Mouse (Mus musculus) kidney, embryonic 16.5 days (tissue): Measurements from ENCODE around the gene Bbx. TPM values are rescaled to one million over a fixed set of nuclear protein-coding genes. Genes with fewer than 3 reads are reported as not detected.

ENCODE experiments used
- ATAC-seq: fragments of 200-750 bp; cut with Nextera tagmentation; 2 replicates; pipeline ENCODE4 v1.8.0; 2017; ENCODE audit warnings: moderate TSS enrichment; ENCODE audit not compliant: low FRiP score, low TSS enrichment
- H3K27ac ChIP-seq: fragments of 300-500 bp; sonication (generic); 2 replicates; pipeline ENCODE4 v1.5.1; 2014; ENCODE audit warnings: low read length
- H3K27me3 ChIP-seq: fragments of 300-500 bp; sonication (generic); 2 replicates; pipeline ENCODE4 v1.6.1; 2014; ENCODE audit warnings: low read length, control low read depth, mixed read lengths; ENCODE audit not compliant: insufficient read depth
- H3K36me3 ChIP-seq: fragments of 300-500 bp; sonication (generic); 2 replicates; pipeline ENCODE4 v1.6.1; 2014; ENCODE audit warnings: low read length, control low read depth, mixed read lengths; ENCODE audit not compliant: insufficient read depth
- H3K4me1 ChIP-seq: fragments of 300-500 bp; sonication (generic); 2 replicates; pipeline ENCODE4 v1.6.1; 2014; ENCODE audit warnings: low read length, control low read depth, mixed read lengths; ENCODE audit not compliant: insufficient read depth
- H3K4me2 ChIP-seq: fragments of 300-500 bp; sonication (generic); replicated peaks from 2 replicates; pipeline ENCODE4 v1.6.1; 2014; ENCODE audit warnings: low read depth, low read length
- H3K4me3 ChIP-seq: fragments of 300-500 bp; sonication (generic); 2 replicates; pipeline ENCODE4 v1.5.1; 2014; ENCODE audit warnings: mild to moderate bottlenecking, low read length
- H3K9ac ChIP-seq: fragments of 300-500 bp; sonication (generic); replicated peaks from 2 replicates; pipeline ENCODE4 v1.6.1; 2014; ENCODE audit warnings: low read length
- H3K9me3 ChIP-seq: fragments of 300-500 bp; sonication (generic); 2 replicates; pipeline ENCODE4 v1.6.1; 2016; ENCODE audit warnings: low read length, control low read depth
- WGBS: fragments of 180-500 bp; shearing (Covaris S2); extraction: QIAGEN DNeasy Blood & Tissue Kit; methylation state at CpG from one replicate; pipeline ENCODE4 v1.1.7; 2014; 5-methylcytosine and 5-hydroxymethylcytosine counted together
- polyA plus RNA-seq: library from polyadenylated mRNA; unstranded; fragments of >200 nt; fragmentation: Nextera tagmentation; extraction: Ambion mirVana; gene quantifications from 2 replicates; pipeline ENCODE4 v1.2.1, GENCODE M21; 2015

The Bbx gene
- polyA plus RNA-seq, 1 experiment from 2014 or later = 58.6 TPM

- peaks cover 15% of the 10 kb centered on the region for H3K36me3 ChIP-seq
- WGBS = 85% methylated on average over 1 of the region's 1 CpGs
Measured at GRCm38 (mm10) chr16:50192626-50193025, 239.6 kb downstream of the Bbx start.

GRCm38 (mm10) chr16:50189108-50189507 lies 243.1 kb downstream of the Bbx start:
- Histone ChIP-seq H3K9ac (no peak overlapping the region), H3K4me1 (peaks cover 13% of the 10 kb centered on the region), H3K36me3 (peaks cover 5% of the 10 kb centered on the region), H3K27ac (no peak overlapping the region), H3K9me3 (no peaks in the 10 kb centered on the region), H3K27me3 (no peaks in the 10 kb centered on the region), H3K4me3 (no peak overlapping the region), H3K4me2 (no peak overlapping the region)
- WGBS = 39% methylated on average over 6 of the region's 6 CpGs
- ATAC-seq = no peak

More at GRCm38 (mm10) chr16:50192626-50193025, 239.6 kb downstream of the Bbx start:
- Histone ChIP-seq H3K27ac (no peak overlapping the region), H3K9ac (no peak overlapping the region), H3K4me2 (no peak overlapping the region), H3K27me3 (no peaks in the 10 kb centered on the region), H3K4me1 (no peaks in the 10 kb centered on the region), H3K4me3 (no peak overlapping the region), H3K9me3 (no peaks in the 10 kb centered on the region)
- ATAC-seq = no peak

- Histone ChIP-seq H3K4me1 (peaks cover 13% of the 10 kb centered on the region), H3K9me3 (no peaks in the 10 kb centered on the region), H3K27me3 (no peaks in the 10 kb centered on the region), H3K4me2 (no peak overlapping the region), H3K9ac (no peak overlapping the region), H3K4me3 (no peak overlapping the region), H3K36me3 (no peaks in the 10 kb centered on the region), H3K27ac (no peak overlapping the region)
- no peak for ATAC-seq
- 73% methylated on average over 6 of the region's 6 CpGs for WGBS
Measured at GRCm38 (mm10) chr16:50186604-50187003, 245.6 kb downstream of the Bbx start.

- WGBS = 9% methylated on average over 5 of the region's 5 CpGs
Measured at GRCm38 (mm10) chr16:50185041-50185440, 247.1 kb downstream of the Bbx start.

GRCm38 (mm10) chr16:50182988-50183387 lies 249.2 kb downstream of the Bbx start:
- Histone ChIP-seq H3K27me3 (no peaks in the 10 kb centered on the region), H3K36me3 (no peaks in the 10 kb centered on the region)

More at GRCm38 (mm10) chr16:50185041-50185440, 247.1 kb downstream of the Bbx start:
- no peaks in the 10 kb centered on the region for H3K27me3 ChIP-seq
- no peak overlapping the region for H3K4me3 ChIP-seq
- H3K4me2 ChIP-seq = no peak overlapping the region
- peaks cover 13% of the 10 kb centered on the region for H3K4me1 ChIP-seq
- H3K27ac ChIP-seq = no peak overlapping the region
- no peaks in the 10 kb centered on the region for H3K36me3 ChIP-seq
- peak; percentile 90 for ATAC-seq
- no peaks in the 10 kb centered on the region for H3K9me3 ChIP-seq
- no peak overlapping the region for H3K9ac ChIP-seq

GRCm38 (mm10) chr16:50182561-50182960 lies 249.6 kb downstream of the Bbx start:
- H3K4me2 ChIP-seq = no peak overlapping the region
- no peaks in the 10 kb centered on the region for H3K9me3 ChIP-seq
- H3K4me1 ChIP-seq = peaks cover 13% of the 10 kb centered on the region
- no peak for ATAC-seq
- no peak overlapping the region for H3K27ac ChIP-seq
- H3K9ac ChIP-seq = no peak overlapping the region
- WGBS = 87% methylated on average over 10 of the region's 10 CpGs
- H3K27me3 ChIP-seq = no peaks in the 10 kb centered on the region
- H3K4me3 ChIP-seq = no peak overlapping the region
- H3K36me3 ChIP-seq = no peaks in the 10 kb centered on the region

More at GRCm38 (mm10) chr16:50182988-50183387, 249.2 kb downstream of the Bbx start:
- no peak overlapping the region for H3K4me2 ChIP-seq
- H3K4me1 ChIP-seq = peaks cover 13% of the 10 kb centered on the region
- no peak overlapping the region for H3K4me3 ChIP-seq
- H3K9me3 ChIP-seq = no peaks in the 10 kb centered on the region
- no peak for ATAC-seq
- H3K9ac ChIP-seq = no peak overlapping the region
- no peak overlapping the region for H3K27ac ChIP-seq
- 79% methylated on average over 8 of the region's 8 CpGs for WGBS

- Histone ChIP-seq H3K36me3 (no peaks in the 10 kb centered on the region), H3K4me1 (no peaks in the 10 kb centered on the region), H3K27ac (no peak overlapping the region), H3K9ac (no peak overlapping the region), H3K9me3 (no peaks in the 10 kb centered on the region), H3K27me3 (no peaks in the 10 kb centered on the region), H3K4me3 (no peak overlapping the region), H3K4me2 (no peak overlapping the region)
- no peak for ATAC-seq
- 63% methylated on average over 7 of the region's 7 CpGs for WGBS
Measured at GRCm38 (mm10) chr16:50172760-50173159, 259.4 kb downstream of the Bbx start.

GRCm38 (mm10) chr16:50170812-50171211 lies 261.4 kb downstream of the Bbx start:
- Histone ChIP-seq H3K27me3 (no peaks in the 10 kb centered on the region), H3K4me2 (no peak overlapping the region), H3K4me1 (no peaks in the 10 kb centered on the region), H3K27ac (no peak overlapping the region), H3K9ac (no peak overlapping the region), H3K4me3 (no peak overlapping the region), H3K9me3 (no peaks in the 10 kb centered on the region), H3K36me3 (no peaks in the 10 kb centered on the region)
- WGBS = 93% methylated on average over 5 of the region's 5 CpGs
- no peak for ATAC-seq

- Histone ChIP-seq H3K27ac (no peak overlapping the region), H3K4me3 (no peak overlapping the region), H3K4me2 (no peak overlapping the region), H3K27me3 (no peaks in the 10 kb centered on the region), H3K9me3 (no peaks in the 10 kb centered on the region), H3K36me3 (no peaks in the 10 kb centered on the region), H3K9ac (no peak overlapping the region), H3K4me1 (peaks cover 4% of the 10 kb centered on the region; the same call in 1 of the 2 replicates)
- ATAC-seq = no peak
- WGBS = 76% methylated on average over 10 of the region's 10 CpGs
Measured at GRCm38 (mm10) chr16:50167983-50168299, 264.2 kb downstream of the Bbx start.

- H3K4me1 ChIP-seq = peaks cover 4% of the 10 kb centered on the region; the same call in 1 of the 2 replicates
- H3K4me3 ChIP-seq = no peak overlapping the region
- no peak overlapping the region for H3K9ac ChIP-seq
- H3K36me3 ChIP-seq = no peaks in the 10 kb centered on the region
- WGBS = 82% methylated on average over 16 of the region's 16 CpGs
- no peak for ATAC-seq
- H3K27ac ChIP-seq = no peak overlapping the region
- no peak overlapping the region for H3K4me2 ChIP-seq
- H3K27me3 ChIP-seq = no peaks in the 10 kb centered on the region
- H3K9me3 ChIP-seq = no peaks in the 10 kb centered on the region
Measured at GRCm38 (mm10) chr16:50167231-50167982, 264.8 kb downstream of the Bbx start.
